In the genomic region with DNA sequence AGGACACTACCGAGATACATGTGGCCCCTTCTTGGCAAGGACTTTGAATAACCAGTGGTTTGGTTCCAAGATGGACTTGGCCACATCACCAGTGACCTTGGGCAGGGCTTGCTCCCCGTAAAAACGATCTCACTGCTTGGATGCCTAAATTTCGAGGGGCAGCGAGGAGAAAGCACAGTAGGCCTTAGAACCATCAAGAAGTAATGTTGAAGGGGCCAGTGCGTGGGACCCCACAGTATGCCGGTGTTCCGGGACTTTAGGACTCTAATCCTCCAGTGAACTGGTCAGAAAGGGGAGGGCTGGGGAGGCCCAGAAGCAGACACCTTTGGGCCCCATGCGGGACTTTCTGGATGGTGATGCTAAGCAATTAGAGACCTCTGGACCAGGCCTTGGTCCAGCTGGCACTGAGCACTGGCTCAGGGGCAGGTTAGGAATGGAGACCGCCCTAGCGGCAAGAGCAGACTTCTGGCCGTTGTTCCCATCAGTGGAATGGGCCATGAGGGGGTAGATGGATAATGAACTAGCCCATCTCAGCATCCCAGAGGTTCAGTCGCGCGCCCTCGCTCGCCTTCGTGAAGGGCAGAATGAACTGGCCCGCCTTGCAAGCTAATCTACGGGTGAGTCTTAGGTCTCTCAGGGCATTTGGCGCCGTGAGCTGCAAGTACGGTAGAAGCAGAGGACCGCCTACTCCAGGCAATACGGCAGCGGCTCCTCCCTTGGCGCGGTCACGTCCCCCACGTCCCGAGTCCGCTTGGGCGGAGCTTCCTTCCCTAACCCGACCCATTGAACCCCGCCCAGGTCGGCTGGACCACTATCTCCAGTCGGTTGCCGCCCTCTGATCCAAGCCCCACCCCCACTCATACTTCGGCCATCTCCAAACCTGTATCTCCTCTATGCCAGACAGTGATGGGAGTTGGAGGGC, we compare ENCODE assay signal across 7 mouse cellular contexts. TPM values are rescaled to one million over a fixed set of nuclear protein-coding genes. Genes with fewer than 3 reads are reported as not detected.
A peak's percentile ranks its signal among the peaks of the same experiment; 100 is the strongest.
DNase-seq lines count a peak whose midpoint lies in the region; ATAC-seq lines count a peak whose summit lies in the region.

No protein-coding gene starts in this region.

- H3K4me3 ChIP-seq in embryonic facial prominence, embryonic 14.5 days (ENCODE audit: low read depth, low read length), result peak overlapping the region; percentile 53
- peak overlapping the region; percentile 64 for H3K4me3 ChIP-seq in limb, embryonic 13.5 days
- peak overlapping the region; percentile 44 for H3K4me3 ChIP-seq in midbrain, embryonic 15.5 days

- peaks cover 20% of the 10 kb centered on the region; the same call in 1 of the 2 replicates for H3K4me1 ChIP-seq in embryonic facial prominence, embryonic 14.5 days (ENCODE audit: control insufficient read depth, insufficient read depth, low read length)
- H3K4me1 ChIP-seq in limb, embryonic 13.5 days, result peaks cover 46% of the 10 kb centered on the region
- H3K4me1 ChIP-seq in midbrain, embryonic 15.5 days, result peaks cover 21% of the 10 kb centered on the region

- WGBS in embryonic facial prominence, embryonic 14.5 days, result 2% methylated on average over 32 of the region's 39 CpGs
- WGBS in limb, embryonic 13.5 days, result 2% methylated on average over 39 of the region's 39 CpGs
- WGBS in midbrain, embryonic 15.5 days, result under 1% methylated on average over 39 of the region's 39 CpGs

- peaks cover 13% of the 10 kb centered on the region; the same call in 1 of the 2 replicates for H3K36me3 ChIP-seq in embryonic facial prominence, embryonic 14.5 days (ENCODE audit: control insufficient read depth, insufficient read depth, low read length)
- peaks cover 18% of the 10 kb centered on the region for H3K36me3 ChIP-seq in limb, embryonic 13.5 days
- no peaks in the 10 kb centered on the region for H3K36me3 ChIP-seq in midbrain, embryonic 15.5 days (replicated peaks)

- H3K4me2 ChIP-seq in embryonic facial prominence, embryonic 14.5 days (ENCODE audit: low read depth, low read length), result peak overlapping the region; percentile 65
- H3K4me2 ChIP-seq in limb, embryonic 13.5 days (replicated peaks), result peak overlapping the region; percentile 83
- H3K4me2 ChIP-seq in midbrain, embryonic 15.5 days, result peak overlapping the region; percentile 68

- no peaks in the 10 kb centered on the region for H3K9me3 ChIP-seq in embryonic facial prominence, embryonic 14.5 days (ENCODE audit: control insufficient read depth, low read length)
- H3K9me3 ChIP-seq in limb, embryonic 13.5 days, result no peaks in the 10 kb centered on the region
- no peaks in the 10 kb centered on the region for H3K9me3 ChIP-seq in midbrain, embryonic 15.5 days

- H3K27ac ChIP-seq in embryonic facial prominence, embryonic 14.5 days (replicated peaks; ENCODE audit: low read depth, low read length), result peak overlapping the region; percentile 39
- H3K27ac ChIP-seq in limb, embryonic 13.5 days, result peak overlapping the region; percentile 73; the same call in 1 of the 2 replicates
- H3K27ac ChIP-seq in midbrain, embryonic 15.5 days, result no peak overlapping the region

- 0 out of 2 replicates have a peak, but pooled peaks cover 5% of the 10 kb centered on the region for H3K27me3 ChIP-seq in embryonic facial prominence, embryonic 14.5 days (replicated peaks; ENCODE audit: control insufficient read depth, insufficient read depth, low read length)
- peaks cover 3% of the 10 kb centered on the region; the same call in 1 of the 2 replicates for H3K27me3 ChIP-seq in limb, embryonic 13.5 days
- peaks cover 31% of the 10 kb centered on the region for H3K27me3 ChIP-seq in midbrain, embryonic 15.5 days (replicated peaks)

- H3K9ac ChIP-seq in embryonic facial prominence, embryonic 14.5 days (ENCODE audit: low read depth, low read length), result peak overlapping the region; percentile 65
- peak overlapping the region; percentile 80 for H3K9ac ChIP-seq in limb, embryonic 13.5 days
- peak overlapping the region; percentile 37 for H3K9ac ChIP-seq in midbrain, embryonic 15.5 days

- DNase-seq in adrenal gland, postnatal 4 days (ENCODE audit: low spot score in 2 of 2), result peak; percentile 54 to 68
- peak; percentile 96 for DNase-seq in embryonic facial prominence, embryonic 14.5 days (ENCODE audit: low spot score)
- DNase-seq in heart, adult 8-10 months (ENCODE audit: low spot score), result peak; percentile 90
- peak; percentile 86 for DNase-seq in kidney, adult 8-10 months
- DNase-seq in spleen, adult 18-20 months, result peak; percentile 63 to 64

- ATAC-seq in embryonic facial prominence, embryonic 14.5 days (ENCODE audit: low read depth), result peak; percentile 90
- peak; percentile 76 for ATAC-seq in limb, embryonic 13.5 days (ENCODE audit: low FRiP score, low read depth)
- peak; percentile 77 for ATAC-seq in midbrain, embryonic 15.5 days (replicated peaks)

RNA-seq across cellular contexts. Expression of a gene that starts 2.3 kb away (rescaled TPM):
- 1 to 10 TPM; 6.9 to 8.6 TPM for total RNA-seq in adrenal gland, postnatal 4 days (2021)
- 35.2 and 39.9 TPM in 2 replicates for polyA plus RNA-seq in embryonic facial prominence, embryonic 14.5 days (2014; fragmentation: Nextera tagmentation; extraction: Ambion mirVana)
- total RNA-seq in heart, adult 8-10 months (2022), result 1 to 10 TPM; 1.0 to 3.7 (median 1.3) TPM
- polyA plus RNA-seq in limb, embryonic 13.5 days (2015; fragmentation: Nextera tagmentation; extraction: Ambion mirVana), result 84.1 and 94.1 TPM in 2 replicates
- 8.4 and 10.4 TPM in 2 replicates for polyA plus RNA-seq in midbrain, embryonic 15.5 days (2015; fragmentation: Nextera tagmentation; extraction: Ambion mirVana)

RNA-seq across cellular contexts. Expression of a gene that starts 17.9 kb away (rescaled TPM):
- total RNA-seq in adrenal gland, postnatal 4 days (2021), result 10 to 100 TPM; 14.3 to 14.4 TPM
- 4.6 and 5.5 TPM in 2 replicates for polyA plus RNA-seq in embryonic facial prominence, embryonic 14.5 days (2014; fragmentation: Nextera tagmentation; extraction: Ambion mirVana)
- total RNA-seq in heart, adult 8-10 months (2022), result 1 to 10 TPM in 2 of 4 experiments, under 1 TPM in 2; 0.72 to 1.7 (median 1.2) TPM
- 6.4 TPM in 2 replicates for polyA plus RNA-seq in limb, embryonic 13.5 days (2015; fragmentation: Nextera tagmentation; extraction: Ambion mirVana)
- polyA plus RNA-seq in midbrain, embryonic 15.5 days (2015; fragmentation: Nextera tagmentation; extraction: Ambion mirVana), result 7.4 and 8.2 TPM in 2 replicates

RNA-seq across cellular contexts. Expression of a gene that starts 40.6 kb away (rescaled TPM):
- total RNA-seq in adrenal gland, postnatal 4 days (2021), result 100 to 1,000 TPM; 165 to 166 TPM
- 59.6 and 65.2 TPM in 2 replicates for polyA plus RNA-seq in embryonic facial prominence, embryonic 14.5 days (2014; fragmentation: Nextera tagmentation; extraction: Ambion mirVana)
- 10 to 100 TPM; 52.1 to 61.2 (median 56.3) TPM for total RNA-seq in heart, adult 8-10 months (2022)
- polyA plus RNA-seq in limb, embryonic 13.5 days (2015; fragmentation: Nextera tagmentation; extraction: Ambion mirVana), result 133 and 136 TPM in 2 replicates
- polyA plus RNA-seq in midbrain, embryonic 15.5 days (2015; fragmentation: Nextera tagmentation; extraction: Ambion mirVana), result 173 and 176 TPM in 2 replicates
